ENCODE assay signal across 8 mouse cellular contexts in genomic region chr9:107587833-107588639, GRCm38 (mm10). TPM values are rescaled to one million over a fixed set of nuclear protein-coding genes. Genes with fewer than 3 reads are reported as not detected.
A peak's percentile ranks its signal among the peaks of the same experiment; 100 is the strongest.
DNase-seq lines count a peak whose midpoint lies in the region; ATAC-seq and TF ChIP-seq lines count a peak whose summit lies in the region.

No protein-coding gene starts in this region.

- H3K27me3 ChIP-seq in forebrain, postnatal 0 days (ENCODE audit: insufficient read depth, low read length): no peaks in the 10 kb centered on the region
- no peaks in the 10 kb centered on the region for H3K27me3 ChIP-seq in midbrain, embryonic 10.5 days (ENCODE audit: low read depth, poor library complexity, severe bottlenecking)

- peak overlapping the region; percentile 54 for H3K27ac ChIP-seq in bone marrow macrophage, adult 2 months (ENCODE audit: insufficient read depth, low read depth, low read length)
- no peak overlapping the region for H3K27ac ChIP-seq in forebrain, postnatal 0 days (ENCODE audit: low read depth, low read length)
- peak overlapping the region; percentile 87 for H3K27ac ChIP-seq in midbrain, embryonic 10.5 days (replicated peaks)

- 7% methylated on average over 33 of the region's 33 CpGs for WGBS in forebrain, postnatal 0 days
- 9% methylated on average over 33 of the region's 33 CpGs for WGBS in midbrain, embryonic 10.5 days

- no peak for TF ChIP-seq CTCF in bone marrow macrophage, adult 2 months (IDR thresholded peaks at IDR 0.05; ENCODE audit: low read depth, low read length)
- TF ChIP-seq CTCF in forebrain, postnatal 0 days (IDR thresholded peaks at IDR 0.05; ENCODE audit: low read depth): no peak

- peaks cover 14% of the 10 kb centered on the region for H3K4me1 ChIP-seq in bone marrow macrophage, adult 2 months (ENCODE audit: control insufficient read depth, insufficient read depth, low read length)
- H3K4me1 ChIP-seq in forebrain, postnatal 0 days (ENCODE audit: insufficient read depth): peaks cover 6% of the 10 kb centered on the region; the same call in 1 of the 2 replicates
- peaks cover 31% of the 10 kb centered on the region for H3K4me1 ChIP-seq in midbrain, embryonic 10.5 days

- no peaks in the 10 kb centered on the region for H3K9me3 ChIP-seq in forebrain, postnatal 0 days (ENCODE audit: low read length)
- no peaks in the 10 kb centered on the region for H3K9me3 ChIP-seq in midbrain, embryonic 10.5 days (replicated peaks)

- peak; percentile 19 for ATAC-seq in forebrain, postnatal 0 days

- peaks cover 30% of the 10 kb centered on the region for H3K36me3 ChIP-seq in forebrain, postnatal 0 days (ENCODE audit: insufficient read depth)
- H3K36me3 ChIP-seq in midbrain, embryonic 10.5 days: peaks cover 52% of the 10 kb centered on the region

- TF ChIP-seq POLR2A in bone marrow macrophage, adult 2 months (IDR thresholded peaks at IDR 0.05; ENCODE audit: borderline replicate concordance, low read depth, low read length): no peak

- H3K4me3 ChIP-seq in bone marrow macrophage, adult 2 months (ENCODE audit: insufficient read depth, low read length): peak overlapping the region; percentile 79
- H3K4me3 ChIP-seq in forebrain, postnatal 0 days (ENCODE audit: low read depth, low read length): peak overlapping the region; percentile 70
- H3K4me3 ChIP-seq in midbrain, embryonic 10.5 days: peak overlapping the region; percentile 78

- peak overlapping the region; percentile 74 for H3K4me2 ChIP-seq in forebrain, postnatal 0 days (ENCODE audit: low read depth)

- peak overlapping the region; percentile 52 for H3K9ac ChIP-seq in forebrain, postnatal 0 days

- peak; percentile 47 to 74 for DNase-seq in left cerebral cortex, postnatal 14 days (ENCODE audit: low spot score in 2 of 2)
- DNase-seq in left cerebral cortex, adult 8-10 months (ENCODE audit: low spot score in 2 of 2): no peak
- no peak for DNase-seq in forebrain, postnatal 0 days
- peak; percentile 72 to 88 for DNase-seq in kidney, postnatal 25 days
- no peak for DNase-seq in midbrain, embryonic 10.5 days (ENCODE audit: low spot score)
- DNase-seq in urinary bladder, postnatal 25 days (ENCODE audit: low spot score): no peak
- no peak for DNase-seq in ovary, adult 18-20 months (ENCODE audit: low spot score)

- intact Hi-C loops in left cerebral cortex, postnatal 14 days (cut with DNase I): no loop called here

RNA-seq across cellular contexts. Expression of gene Ifrd2, which starts 0.6 kb away (rescaled TPM):
- 1 to 10 TPM; 8.9 to 9.7 TPM for total RNA-seq in left cerebral cortex, postnatal 14 days (2021)
- total RNA-seq in left cerebral cortex, adult 8-10 months (2022): 10 to 100 TPM; 11.3 to 15.5 (median 15.3) TPM
- polyA plus RNA-seq in bone marrow macrophage, adult 2 months (2012; ENCODE audit: insufficient read depth, insufficient read length, missing spikeins): 8.2 and 8.6 TPM in 2 replicates
- 11.7 and 13.8 TPM in 2 replicates for total RNA-seq in forebrain, postnatal 0 days (2014; rRNA removed)
- polyA plus RNA-seq in forebrain, postnatal 0 days (2015; fragmentation: Nextera tagmentation; extraction: Ambion mirVana): 6.2 and 7.4 TPM in 2 replicates
- 46.3 and 56.8 TPM in 2 replicates for polyA plus RNA-seq in midbrain, embryonic 10.5 days (2016; fragmentation: Nextera tagmentation; extraction: Ambion mirVana)

RNA-seq across cellular contexts. Expression of gene Hyal3, which starts 7.4 kb away (rescaled TPM):
- 1 to 10 TPM in 1 of 2 experiments, under 1 TPM in 1; 0.78 to 1.4 TPM for total RNA-seq in left cerebral cortex, postnatal 14 days (2021)
- 1 to 10 TPM; 1.0 to 1.7 (median 1.1) TPM for total RNA-seq in left cerebral cortex, adult 8-10 months (2022)
- 0.29 and 0.59 TPM in 2 replicates for polyA plus RNA-seq in bone marrow macrophage, adult 2 months (2012; ENCODE audit: insufficient read depth, insufficient read length, missing spikeins)
- 1.00 and 2.9 TPM in 2 replicates for total RNA-seq in forebrain, postnatal 0 days (2014; rRNA removed)
- 1.3 and 1.5 TPM in 2 replicates for polyA plus RNA-seq in forebrain, postnatal 0 days (2015; fragmentation: Nextera tagmentation; extraction: Ambion mirVana)
- 0.62 and 0.96 TPM in 2 replicates for polyA plus RNA-seq in midbrain, embryonic 10.5 days (2016; fragmentation: Nextera tagmentation; extraction: Ambion mirVana)

RNA-seq across cellular contexts. Expression of gene Naa80, which starts 9.3 kb away (rescaled TPM):
- 1 to 10 TPM; 8.7 TPM for total RNA-seq in left cerebral cortex, postnatal 14 days (2021)
- total RNA-seq in left cerebral cortex, adult 8-10 months (2022): 10 to 100 TPM in 3 of 4 experiments, 1 to 10 TPM in 1; 9.1 to 17.4 (median 13.3) TPM
- 16.9 and 21.1 TPM in 2 replicates for polyA plus RNA-seq in bone marrow macrophage, adult 2 months (2012; ENCODE audit: insufficient read depth, insufficient read length, missing spikeins)
- total RNA-seq in forebrain, postnatal 0 days (2014; rRNA removed): 15.8 and 27.0 TPM in 2 replicates
- 18.8 and 21.3 TPM in 2 replicates for polyA plus RNA-seq in forebrain, postnatal 0 days (2015; fragmentation: Nextera tagmentation; extraction: Ambion mirVana)
- 17.6 and 18.2 TPM in 2 replicates for polyA plus RNA-seq in midbrain, embryonic 10.5 days (2016; fragmentation: Nextera tagmentation; extraction: Ambion mirVana)

RNA-seq across cellular contexts. Expression of gene Hyal1, which starts 11.3 kb away (rescaled TPM):
- 1 to 10 TPM; 4.9 to 6.3 TPM for total RNA-seq in left cerebral cortex, postnatal 14 days (2021)
- 1 to 10 TPM; 4.9 to 9.5 (median 6.8) TPM for total RNA-seq in left cerebral cortex, adult 8-10 months (2022)
- polyA plus RNA-seq in bone marrow macrophage, adult 2 months (2012; ENCODE audit: insufficient read depth, insufficient read length, missing spikeins): 2.3 and 4.7 TPM in 2 replicates
- 3.5 and 3.9 TPM in 2 replicates for total RNA-seq in forebrain, postnatal 0 days (2014; rRNA removed)
- 1.9 and 2.0 TPM in 2 replicates for polyA plus RNA-seq in forebrain, postnatal 0 days (2015; fragmentation: Nextera tagmentation; extraction: Ambion mirVana)
- polyA plus RNA-seq in midbrain, embryonic 10.5 days (2016; fragmentation: Nextera tagmentation; extraction: Ambion mirVana): 6.8 and 9.3 TPM in 2 replicates

RNA-seq across cellular contexts. Expression of gene Hyal2, which starts 20.3 kb away (rescaled TPM):
- total RNA-seq in left cerebral cortex, postnatal 14 days (2021): 10 to 100 TPM; 13.0 to 16.2 TPM
- 10 to 100 TPM; 13.0 to 18.0 (median 15.4) TPM for total RNA-seq in left cerebral cortex, adult 8-10 months (2022)
- 8.8 and 10.3 TPM in 2 replicates for polyA plus RNA-seq in bone marrow macrophage, adult 2 months (2012; ENCODE audit: insufficient read depth, insufficient read length, missing spikeins)
- total RNA-seq in forebrain, postnatal 0 days (2014; rRNA removed): 48.5 and 51.5 TPM in 2 replicates
- 42.2 and 43.1 TPM in 2 replicates for polyA plus RNA-seq in forebrain, postnatal 0 days (2015; fragmentation: Nextera tagmentation; extraction: Ambion mirVana)
- 143 and 150 TPM in 2 replicates for polyA plus RNA-seq in midbrain, embryonic 10.5 days (2016; fragmentation: Nextera tagmentation; extraction: Ambion mirVana)

Comparison
In these comparisons a context has a peak if more than half of its experiments do, and no peak if none do; other contexts are left out.
1. DNase-seq: peak in left cerebral cortex, postnatal 14 days (2 of 2) and kidney, postnatal 25 days (2 of 2); none in left cerebral cortex, adult 8-10 months (0 of 2), forebrain, postnatal 0 days (single experiment), midbrain, embryonic 10.5 days (single experiment), urinary bladder, postnatal 25 days (single experiment) and ovary, adult 18-20 months (single experiment).
2. Peak in every context shown above with its lines, with median percentiles within 50 percentile points of each other: H3K4me3 ChIP-seq.